Mouse (Mus musculus): ENCODE results near the gene Meioc. TPM values are rescaled to one million over a fixed set of nuclear protein-coding genes. Genes with fewer than 3 reads are reported as not detected.
A peak's percentile ranks its signal among the peaks of the same experiment; 100 is the strongest.

The Meioc gene
- polyA plus RNA-seq, 1 experiment, result not detected

- H3K79me2 ChIP-seq (ENCODE audit: control insufficient read depth, insufficient read depth), result no peaks in the 10 kb centered on the region
- no peaks in the 10 kb centered on the region for H3K79me3 ChIP-seq (ENCODE audit: low read depth)
- no peaks in the 10 kb centered on the region for H3K27me3 ChIP-seq (ENCODE audit: control insufficient read depth, insufficient read depth, insufficient read length)
- TF ChIP-seq FOSL1 (IDR thresholded peaks at IDR 0.05; ENCODE audit: insufficient read depth, low read length, poor library complexity, severe bottlenecking), result no peak
- TF ChIP-seq CTCF (IDR thresholded peaks at IDR 0.05; ENCODE audit: control insufficient read depth, insufficient read depth, insufficient read length), result no peak
- TF ChIP-seq MYOD1 (IDR thresholded peaks at IDR 0.05; ENCODE audit: control insufficient read depth, insufficient read length, low read depth), result peak; percentile 88
- TF ChIP-seq MAX (IDR thresholded peaks at IDR 0.05), result peak; percentile 71
- no peak for TF ChIP-seq MYOG (IDR thresholded peaks at IDR 0.05; ENCODE audit: control insufficient read depth, extremely low read depth, insufficient read length)
- TF ChIP-seq CEBPB (IDR thresholded peaks at IDR 0.05; ENCODE audit: low read depth), result no peak
- H3K36me3 ChIP-seq (ENCODE audit: control insufficient read depth, insufficient read depth), result no peaks in the 10 kb centered on the region
- no peak overlapping the region for H3ac ChIP-seq (ENCODE audit: control insufficient read depth, insufficient read length, low read depth)
- H3K4me3 ChIP-seq (ENCODE audit: insufficient read depth, poor library complexity, severe bottlenecking), result no peak overlapping the region
Observed at GRCm38 (mm10) chr11:102636887-102637286, 26.6 kb upstream of the Meioc start.

- Histone ChIP-seq H3K4me3 (ENCODE audit: insufficient read depth, poor library complexity, severe bottlenecking) (no peak overlapping the region), H3K79me2 (ENCODE audit: control insufficient read depth, insufficient read depth) (no peaks in the 10 kb centered on the region), H3K27me3 (ENCODE audit: control insufficient read depth, insufficient read depth, insufficient read length) (no peaks in the 10 kb centered on the region), H3K79me3 (ENCODE audit: low read depth) (no peaks in the 10 kb centered on the region), H3ac (ENCODE audit: control insufficient read depth, insufficient read length, low read depth) (no peak overlapping the region), H3K36me3 (ENCODE audit: control insufficient read depth, insufficient read depth) (no peaks in the 10 kb centered on the region)
- TF ChIP-seq MYOD1 (IDR thresholded peaks at IDR 0.05; ENCODE audit: control insufficient read depth, insufficient read length, low read depth) (peak; percentile 59), MYOG (IDR thresholded peaks at IDR 0.05; ENCODE audit: control insufficient read depth, extremely low read depth, insufficient read length) (no peak), CTCF (IDR thresholded peaks at IDR 0.05; ENCODE audit: control insufficient read depth, insufficient read depth, insufficient read length) (no peak), USF1 (IDR thresholded peaks at IDR 0.05; ENCODE audit: low read depth) (peak; percentile 79), FOSL1 (IDR thresholded peaks at IDR 0.05; ENCODE audit: insufficient read depth, low read length, poor library complexity, severe bottlenecking) (peak; percentile 80), CEBPB (IDR thresholded peaks at IDR 0.05; ENCODE audit: low read depth) (peak; percentile 99), MAX (IDR thresholded peaks at IDR 0.05) (peak; percentile 83)
Observed at GRCm38 (mm10) chr11:102643891-102644382, 19.6 kb upstream of the Meioc start.

- no peaks in the 10 kb centered on the region for H3K36me3 ChIP-seq (ENCODE audit: control insufficient read depth, insufficient read depth)
- no peaks in the 10 kb centered on the region for H3K27me3 ChIP-seq (ENCODE audit: control insufficient read depth, insufficient read depth, insufficient read length)
- TF ChIP-seq MYOG (IDR thresholded peaks at IDR 0.05; ENCODE audit: control insufficient read depth, extremely low read depth, insufficient read length) (no peak), USF1 (IDR thresholded peaks at IDR 0.05; ENCODE audit: low read depth) (no peak), MAX (IDR thresholded peaks at IDR 0.05) (no peak), FOSL1 (IDR thresholded peaks at IDR 0.05; ENCODE audit: insufficient read depth, low read length, poor library complexity, severe bottlenecking) (no peak), CTCF (IDR thresholded peaks at IDR 0.05; ENCODE audit: control insufficient read depth, insufficient read depth, insufficient read length) (no peak), CEBPB (IDR thresholded peaks at IDR 0.05; ENCODE audit: low read depth) (no peak), MYOD1 (IDR thresholded peaks at IDR 0.05; ENCODE audit: control insufficient read depth, insufficient read length, low read depth) (no peak)
- H3ac ChIP-seq (ENCODE audit: control insufficient read depth, insufficient read length, low read depth), result no peak overlapping the region
- H3K4me3 ChIP-seq (ENCODE audit: insufficient read depth, poor library complexity, severe bottlenecking), result no peak overlapping the region
- no peaks in the 10 kb centered on the region for H3K79me2 ChIP-seq (ENCODE audit: control insufficient read depth, insufficient read depth)
- no peaks in the 10 kb centered on the region for H3K79me3 ChIP-seq (ENCODE audit: low read depth)
Observed at GRCm38 (mm10) chr11:102646226-102646625, 17.3 kb upstream of the Meioc start.

GRCm38 (mm10) chr11:102647885-102648284 lies 15.6 kb upstream of the Meioc start:
- H3K27me3 ChIP-seq (ENCODE audit: control insufficient read depth, insufficient read depth, insufficient read length), result no peaks in the 10 kb centered on the region
- no peaks in the 10 kb centered on the region for H3K36me3 ChIP-seq (ENCODE audit: control insufficient read depth, insufficient read depth)
- no peaks in the 10 kb centered on the region for H3K79me3 ChIP-seq (ENCODE audit: low read depth)
- H3K4me3 ChIP-seq (ENCODE audit: insufficient read depth, poor library complexity, severe bottlenecking), result no peak overlapping the region
- no peaks in the 10 kb centered on the region for H3K79me2 ChIP-seq (ENCODE audit: control insufficient read depth, insufficient read depth)
- TF ChIP-seq CTCF (IDR thresholded peaks at IDR 0.05; ENCODE audit: control insufficient read depth, insufficient read depth, insufficient read length) (no peak), FOSL1 (IDR thresholded peaks at IDR 0.05; ENCODE audit: insufficient read depth, low read length, poor library complexity, severe bottlenecking) (no peak), USF1 (IDR thresholded peaks at IDR 0.05; ENCODE audit: low read depth) (no peak), MYOG (IDR thresholded peaks at IDR 0.05; ENCODE audit: control insufficient read depth, extremely low read depth, insufficient read length) (no peak), MAX (IDR thresholded peaks at IDR 0.05) (no peak), MYOD1 (IDR thresholded peaks at IDR 0.05; ENCODE audit: control insufficient read depth, insufficient read length, low read depth) (no peak), CEBPB (IDR thresholded peaks at IDR 0.05; ENCODE audit: low read depth) (no peak)
- H3ac ChIP-seq (ENCODE audit: control insufficient read depth, insufficient read length, low read depth), result no peak overlapping the region

- no peaks in the 10 kb centered on the region for H3K79me3 ChIP-seq (ENCODE audit: low read depth)
- no peaks in the 10 kb centered on the region for H3K79me2 ChIP-seq (ENCODE audit: control insufficient read depth, insufficient read depth)
- no peaks in the 10 kb centered on the region for H3K27me3 ChIP-seq (ENCODE audit: control insufficient read depth, insufficient read depth, insufficient read length)
- H3ac ChIP-seq (ENCODE audit: control insufficient read depth, insufficient read length, low read depth), result no peak overlapping the region
- H3K36me3 ChIP-seq (ENCODE audit: control insufficient read depth, insufficient read depth), result no peaks in the 10 kb centered on the region
- H3K4me3 ChIP-seq (ENCODE audit: insufficient read depth, poor library complexity, severe bottlenecking), result no peak overlapping the region
- TF ChIP-seq USF1 (IDR thresholded peaks at IDR 0.05; ENCODE audit: low read depth) (peak; percentile 48), FOSL1 (IDR thresholded peaks at IDR 0.05; ENCODE audit: insufficient read depth, low read length, poor library complexity, severe bottlenecking) (no peak), CTCF (IDR thresholded peaks at IDR 0.05; ENCODE audit: control insufficient read depth, insufficient read depth, insufficient read length) (peak; percentile 62), CEBPB (IDR thresholded peaks at IDR 0.05; ENCODE audit: low read depth) (no peak)
Observed at GRCm38 (mm10) chr11:102651381-102651780, 12.1 kb upstream of the Meioc start.

GRCm38 (mm10) chr11:102652844-102653243 lies 10.7 kb upstream of the Meioc start:
- no peak for TF ChIP-seq FOSL1 (IDR thresholded peaks at IDR 0.05; ENCODE audit: insufficient read depth, low read length, poor library complexity, severe bottlenecking)
- TF ChIP-seq MYOD1 (IDR thresholded peaks at IDR 0.05; ENCODE audit: control insufficient read depth, insufficient read length, low read depth), result no peak
- TF ChIP-seq CEBPB (IDR thresholded peaks at IDR 0.05; ENCODE audit: low read depth), result no peak
- TF ChIP-seq USF1 (IDR thresholded peaks at IDR 0.05; ENCODE audit: low read depth), result no peak
- TF ChIP-seq MAX (IDR thresholded peaks at IDR 0.05), result no peak
- no peak for TF ChIP-seq MYOG (IDR thresholded peaks at IDR 0.05; ENCODE audit: control insufficient read depth, extremely low read depth, insufficient read length)
- no peak for TF ChIP-seq CTCF (IDR thresholded peaks at IDR 0.05; ENCODE audit: control insufficient read depth, insufficient read depth, insufficient read length)
- no peaks in the 10 kb centered on the region for H3K27me3 ChIP-seq (ENCODE audit: control insufficient read depth, insufficient read depth, insufficient read length)
- no peaks in the 10 kb centered on the region for H3K79me2 ChIP-seq (ENCODE audit: control insufficient read depth, insufficient read depth)
- H3ac ChIP-seq (ENCODE audit: control insufficient read depth, insufficient read length, low read depth), result no peak overlapping the region
- H3K79me3 ChIP-seq (ENCODE audit: low read depth), result no peaks in the 10 kb centered on the region
- H3K4me3 ChIP-seq (ENCODE audit: insufficient read depth, poor library complexity, severe bottlenecking), result no peak overlapping the region
- no peaks in the 10 kb centered on the region for H3K36me3 ChIP-seq (ENCODE audit: control insufficient read depth, insufficient read depth)
